Mouse (Mus musculus) cortical plate, adult 2 months (tissue): ENCODE measurements at regions not wholly inside any gene's neighbourhood (a gene's known extent, or its start where the extent isn't known, plus 50 kb on each side); places are given as distances from the start of the nearest gene placed in this dataset.

Experiments used
- CTCF ChIP-seq: fragments of 200-500 bp; IDR thresholded peaks from 2 replicates; pipeline ENCODE4 v1.5.1; 2011; ENCODE audit warnings: mild to moderate bottlenecking, control low read depth, low read length; ENCODE audit not compliant: insufficient read depth; ENCODE audit errors: extremely low read depth
- POLR2A ChIP-seq: fragments of 200-500 bp; IDR thresholded peaks from 2 replicates; pipeline ENCODE4 v1.6.1; 2011; ENCODE audit warnings: mild to moderate bottlenecking, low read length, control low read depth; ENCODE audit not compliant: insufficient read depth; ENCODE audit errors: extremely low read depth

DNA sequence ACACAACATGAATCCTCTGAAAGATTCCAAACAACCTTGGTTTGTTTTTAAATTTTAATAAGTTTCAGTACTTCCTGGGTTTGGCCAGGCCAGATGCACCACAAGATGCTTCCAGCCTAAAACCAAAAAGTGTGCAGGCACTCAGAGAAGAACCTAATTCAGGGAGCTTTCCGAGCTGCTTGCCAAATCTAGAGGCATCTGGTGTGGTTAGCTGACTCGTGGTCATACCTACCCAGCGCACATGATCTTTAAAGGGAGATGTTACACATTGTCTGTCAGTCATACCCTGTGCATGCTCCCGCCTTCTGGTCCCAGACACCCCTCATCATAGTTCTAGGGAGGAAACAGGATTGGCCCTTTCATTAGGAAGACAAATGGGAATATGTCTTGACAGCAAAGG, 252.7 kb upstream of the Far2 start:
- TF ChIP-seq POLR2A (no peak), CTCF (no peak)
